15 mouse cellular contexts compared by ENCODE assay signal in genomic region chr15:86091998-86092670, GRCm38 (mm10). TPM values are rescaled to one million over a fixed set of nuclear protein-coding genes. Genes with fewer than 3 reads are reported as not detected.
DNase-seq lines count a peak whose midpoint lies in the region; ATAC-seq and TF ChIP-seq lines count a peak whose summit lies in the region.
"Had no signal": no experiment of that assay in that cellular context is flagged by ENCODE, and none has a peak within 500 bp of the region (broad histone marks: within the 10 kb centered on the region; RNA-seq: fewer than 3 reads in every experiment).

No protein-coding gene starts in this region.

- peak; percentile 61 to 69 for DNase-seq in heart, adult 2 months
- no peak for DNase-seq in heart, postnatal 25 days (ENCODE audit: low spot score)
- DNase-seq in kidney, postnatal 14 days = peak; percentile 93
- DNase-seq in lung, postnatal 14 days = peak; percentile 58
- DNase-seq in left cerebral cortex, postnatal 14 days (ENCODE audit: low spot score in 2 of 2) = no peak
- DNase-seq: gastrocnemius, postnatal 10 days; right cerebral cortex, adult 18-20 months; thymus, adult 18-20 months had no signal

- peak overlapping the region; percentile 36 for H3K4me2 ChIP-seq in intestine, embryonic 15.5 days (replicated peaks)

- no peak for TF ChIP-seq EP300 in heart, adult 2 months (IDR thresholded peaks at IDR 0.05; ENCODE audit: insufficient read depth, low read depth, low read length)

- H3K36me3 ChIP-seq in heart, adult 2 months (ENCODE audit: control insufficient read depth, insufficient read depth, low read length) = peaks cover 4% of the 10 kb centered on the region
- H3K36me3 ChIP-seq in intestine, embryonic 15.5 days = no peaks in the 10 kb centered on the region

- TF ChIP-seq POLR2A in heart, adult 2 months (IDR thresholded peaks at IDR 0.05; ENCODE audit: insufficient read depth, low read depth, low read length) = no peak

- ATAC-seq in intestine, embryonic 15.5 days = peak; percentile 78
- no peak for ATAC-seq in CD4-positive, CD25-positive, alpha-beta regulatory T cell, adult 4 months
- ATAC-seq in megakaryocyte-erythroid progenitor cell, adult 5-6 weeks (replicated peaks; ENCODE audit: low FRiP score, low TSS enrichment, poor library complexity, severe bottlenecking) = no peak
- ATAC-seq: hindbrain, postnatal 0 days had no signal

- H3K9ac ChIP-seq in heart, adult 2 months (ENCODE audit: low read depth, low read length) = no peak overlapping the region
- H3K9ac ChIP-seq in intestine, embryonic 15.5 days = no peak overlapping the region

- no peak for TF ChIP-seq CTCF in heart, adult 2 months (IDR thresholded peaks at IDR 0.05)

- 42% methylated on average over 12 of the region's 12 CpGs for WGBS in heart, adult 2 months
- WGBS in intestine, embryonic 15.5 days = 71% methylated on average over 12 of the region's 12 CpGs

- intact Hi-C loops in heart, adult 2 months (cut with DNase I) = loop anchor here (2.0 kb wide), 1 partner anchor 31 kb away; no protein-coding TSS in a partner anchor
- intact Hi-C loops in heart, postnatal 25 days (cut with DNase I) = loop anchor here (2.0 kb wide), 3 partner anchors 21 to 37 kb away; no protein-coding TSS in a partner anchor
- intact Hi-C loops in left cerebral cortex, postnatal 14 days (cut with DNase I) = no loop called here

- H3K4me1 ChIP-seq in heart, adult 2 months (ENCODE audit: control insufficient read depth, insufficient read depth, low read length) = peaks cover 42% of the 10 kb centered on the region
- H3K4me1 ChIP-seq in intestine, embryonic 15.5 days (replicated peaks) = peaks cover 54% of the 10 kb centered on the region

- no peak overlapping the region for H3K4me3 ChIP-seq in heart, adult 2 months
- H3K4me3 ChIP-seq in intestine, embryonic 15.5 days (replicated peaks) = no peak overlapping the region
- H3K4me3 ChIP-seq: erythroblast, embryonic 14.5 days; limb, embryonic 10.5 days had no signal

- H3K27ac ChIP-seq in heart, adult 2 months = peak overlapping the region; percentile 71
- H3K27ac ChIP-seq in intestine, embryonic 15.5 days = peak overlapping the region; percentile 69
- H3K27ac ChIP-seq: hindbrain, postnatal 0 days; limb, embryonic 10.5 days had no signal

- H3K79me2 ChIP-seq in heart, adult 2 months (replicated peaks; ENCODE audit: control insufficient read depth, insufficient read depth, low read length) = no peaks in the 10 kb centered on the region

- no peaks in the 10 kb centered on the region for H3K9me3 ChIP-seq in intestine, embryonic 15.5 days
- H3K9me3 ChIP-seq: limb, embryonic 10.5 days had no signal

- no peaks in the 10 kb centered on the region for H3K27me3 ChIP-seq in heart, adult 2 months (ENCODE audit: control insufficient read depth, insufficient read depth, low read length)
- H3K27me3 ChIP-seq in intestine, embryonic 15.5 days (replicated peaks) = no peaks in the 10 kb centered on the region

RNA-seq across cellular contexts. Expression of gene Gramd4, which starts 34.6 kb away (rescaled TPM):
- 10 to 100 TPM; 27.6 to 31.5 TPM for total RNA-seq in heart, adult 2 months (2021)
- 25.3 and 39.8 TPM in 2 replicates for polyA plus RNA-seq in heart, adult 2 months (2012; rRNA removed)
- 10 to 100 TPM; 30.4 to 34.7 TPM for total RNA-seq in heart, postnatal 25 days (2021)
- polyA plus RNA-seq in intestine, embryonic 15.5 days (2015; fragmentation: Nextera tagmentation; extraction: Ambion mirVana) = 12.4 and 13.6 TPM in 2 replicates
- 10 to 100 TPM; 37.2 to 44.3 TPM for total RNA-seq in left cerebral cortex, postnatal 14 days (2021)
- polyA plus RNA-seq in CD4-positive, CD25-positive, alpha-beta regulatory T cell, adult 4 months (2017; shearing (Covaris generic)) = 10 to 100 TPM; 25.3 to 25.7 TPM
- 24.9 and 41.8 TPM in 2 replicates for total RNA-seq in megakaryocyte-erythroid progenitor cell, adult 5-6 weeks (2014; fragmentation: Nextera tagmentation)
- total RNA-seq in megakaryocyte-erythroid progenitor cell, adult 5-6 weeks (2017) = 35.8 and 52.4 TPM in 2 replicates

RNA-seq across cellular contexts. Expression of gene Celsr1, which starts 58.6 kb away (rescaled TPM):
- 1 to 10 TPM; 4.5 to 5.0 TPM for total RNA-seq in heart, adult 2 months (2021)
- 4.3 and 5.2 TPM in 2 replicates for polyA plus RNA-seq in heart, adult 2 months (2012; rRNA removed)
- total RNA-seq in heart, postnatal 25 days (2021) = 1 to 10 TPM; 6.6 to 7.2 TPM
- 1.1 TPM in 2 replicates for polyA plus RNA-seq in intestine, embryonic 15.5 days (2015; fragmentation: Nextera tagmentation; extraction: Ambion mirVana)
- total RNA-seq in left cerebral cortex, postnatal 14 days (2021) = 1 to 10 TPM; 2.2 to 3.1 TPM
- polyA plus RNA-seq in CD4-positive, CD25-positive, alpha-beta regulatory T cell, adult 4 months (2017; shearing (Covaris generic)) = 1 to 10 TPM; 3.3 to 3.8 TPM
- 3.8 and 7.5 TPM in 2 replicates for total RNA-seq in megakaryocyte-erythroid progenitor cell, adult 5-6 weeks (2014; fragmentation: Nextera tagmentation)
- total RNA-seq in megakaryocyte-erythroid progenitor cell, adult 5-6 weeks (2017) = 1.3 and 9.0 TPM in 2 replicates
- total RNA-seq: CH12.LX had no signal

Comparison
In these comparisons a context has a peak if more than half of its experiments do, and no peak if none do; other contexts are left out.
1. DNase-seq: peak in heart, adult 2 months (2 of 2), kidney, postnatal 14 days (single experiment) and lung, postnatal 14 days (single experiment); none in heart, postnatal 25 days (single experiment) and left cerebral cortex, postnatal 14 days (0 of 2).